Mouse (Mus musculus) stomach, embryonic 14.5 days (tissue): Measurements from ENCODE around the gene Slc25a30. TPM values are rescaled to one million over a fixed set of nuclear protein-coding genes. Genes with fewer than 3 reads are reported as not detected.

Source experiments
- ATAC-seq: fragments of 200-750 bp; cut with Nextera tagmentation; 2 replicates; pipeline ENCODE4 v1.8.0; 2017; ENCODE audit warnings: low read depth, moderate TSS enrichment; ENCODE audit not compliant: insufficient number of reproducible peaks, insufficient read depth, low FRiP score
- H3K27ac ChIP-seq: fragments of 300-500 bp; sonication (generic); 2 replicates; pipeline ENCODE4 v1.5.1; 2014; ENCODE audit warnings: mild to moderate bottlenecking, low read length, moderate library complexity, mixed read lengths
- H3K27me3 ChIP-seq: fragments of 300-500 bp; sonication (generic); 2 replicates; pipeline ENCODE4 v1.6.1; 2014; ENCODE audit warnings: low read length, control low read depth, mixed read lengths; ENCODE audit not compliant: control insufficient read depth, insufficient read depth
- H3K36me3 ChIP-seq: fragments of 300-500 bp; sonication (generic); 2 replicates; pipeline ENCODE4 v1.6.1; 2014; ENCODE audit warnings: mild to moderate bottlenecking, control low read depth, low read length, moderate library complexity, mixed read lengths; ENCODE audit not compliant: control insufficient read depth, insufficient read depth
- H3K4me1 ChIP-seq: fragments of 300-500 bp; sonication (generic); 2 replicates; pipeline ENCODE4 v1.6.1; 2014; ENCODE audit warnings: low read length, control low read depth, mixed read lengths; ENCODE audit not compliant: control insufficient read depth, insufficient read depth
- H3K4me2 ChIP-seq: fragments of 300-500 bp; sonication (generic); replicated peaks from 2 replicates; pipeline ENCODE4 v1.6.1; 2014; ENCODE audit warnings: low read depth, low read length, control low read depth
- H3K4me3 ChIP-seq: fragments of 300-500 bp; sonication (generic); 2 replicates; pipeline ENCODE4 v1.5.1; 2014; ENCODE audit warnings: low read depth, low read length, control low read depth
- H3K9ac ChIP-seq: fragments of 300-500 bp; sonication (generic); replicated peaks from 2 replicates; pipeline ENCODE4 v1.6.1; 2014; ENCODE audit warnings: low read depth, mild to moderate bottlenecking, control low read depth, low read length, moderate library complexity, mixed read lengths
- H3K9me3 ChIP-seq: fragments of 300-500 bp; sonication (generic); 2 replicates; pipeline ENCODE4 v1.6.1; 2016; ENCODE audit warnings: low read depth, low read length, control low read depth; ENCODE audit not compliant: control insufficient read depth
- WGBS: fragments of 180-500 bp; shearing (Covaris S2); extraction: QIAGEN DNeasy Blood & Tissue Kit; methylation state at CpG from one replicate; pipeline ENCODE4 v1.1.7; 2014; 5-methylcytosine and 5-hydroxymethylcytosine counted together
- polyA plus RNA-seq: library from polyadenylated mRNA; unstranded; fragments of >200 nt; fragmentation: Nextera tagmentation; extraction: Ambion mirVana; gene quantifications from 2 replicates; pipeline ENCODE4 v1.2.1, GENCODE M21; 2014

The Slc25a30 gene
- polyA plus RNA-seq, 1 experiment from 2014 or later: 4.5 TPM

GRCm38 (mm10) chr14:75721977-75722563 is 64.8 kb downstream of the Slc25a30 start:
- Histone ChIP-seq H3K4me2 (no peak overlapping the region), H3K36me3 (peaks cover 64% of the 10 kb centered on the region), H3K4me1 (no peaks in the 10 kb centered on the region), H3K27me3 (no peaks in the 10 kb centered on the region), H3K9ac (no peak overlapping the region), H3K9me3 (no peaks in the 10 kb centered on the region), H3K27ac (no peak overlapping the region), H3K4me3 (no peak overlapping the region)
- no peak for ATAC-seq
- WGBS: 56% methylated on average over 12 of the region's 12 CpGs

GRCm38 (mm10) chr14:75720121-75720520 is 66.7 kb downstream of the Slc25a30 start:
- Histone ChIP-seq H3K4me2 (no peak overlapping the region), H3K27me3 (no peaks in the 10 kb centered on the region), H3K9me3 (no peaks in the 10 kb centered on the region), H3K36me3 (peaks cover 74% of the 10 kb centered on the region), H3K4me3 (no peak overlapping the region), H3K9ac (no peak overlapping the region), H3K27ac (no peak overlapping the region), H3K4me1 (no peaks in the 10 kb centered on the region)
- 95% methylated on average over 5 of the region's 5 CpGs for WGBS
- ATAC-seq: no peak

DNA sequence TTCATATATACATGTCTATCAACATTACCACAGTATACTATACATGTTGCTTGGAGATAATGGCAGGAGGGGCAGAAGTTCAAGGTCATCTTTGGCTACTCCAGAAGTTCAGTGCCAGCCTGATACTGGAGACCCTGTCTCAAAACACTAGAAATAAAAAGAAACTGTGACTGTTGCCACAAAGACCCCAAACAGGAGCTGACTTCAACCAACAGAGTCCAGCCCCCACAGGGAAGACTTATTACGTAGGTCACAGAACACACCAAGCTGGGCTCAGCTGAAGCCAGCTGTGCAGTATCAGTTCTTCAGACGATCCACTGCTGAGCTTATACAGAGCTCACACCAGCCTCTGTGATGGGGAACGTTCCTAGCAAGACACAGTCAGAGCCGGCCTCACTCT is 70.4 kb downstream of the Slc25a30 start:
- WGBS: 83% methylated on average over 4 of the region's 4 CpGs
- H3K27ac ChIP-seq: no peak overlapping the region
- no peaks in the 10 kb centered on the region for H3K4me1 ChIP-seq
- no peak overlapping the region for H3K4me2 ChIP-seq
- no peak overlapping the region for H3K9ac ChIP-seq
- no peak for ATAC-seq
- no peak overlapping the region for H3K4me3 ChIP-seq
- H3K9me3 ChIP-seq: no peaks in the 10 kb centered on the region
- H3K36me3 ChIP-seq: peaks cover 79% of the 10 kb centered on the region
- H3K27me3 ChIP-seq: no peaks in the 10 kb centered on the region

DNA sequence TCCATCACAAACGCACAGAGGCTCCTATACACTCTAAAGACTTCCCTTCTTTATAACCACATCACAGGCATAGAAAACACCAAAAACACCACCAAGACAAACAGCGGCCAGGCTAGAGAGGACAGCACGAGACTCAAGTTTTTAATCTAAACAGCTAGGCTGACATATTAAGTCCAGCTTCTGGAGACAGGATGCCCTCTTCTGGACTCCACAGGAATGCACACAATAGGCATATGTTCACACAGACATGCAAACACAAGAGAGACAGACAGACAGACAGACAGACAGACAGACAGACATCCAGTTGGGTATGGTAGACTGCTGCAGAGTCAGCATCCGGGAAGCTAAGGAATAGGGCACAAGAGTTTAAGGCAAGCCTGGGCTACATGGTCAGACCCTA is 73.2 kb downstream of the Slc25a30 start:
- H3K36me3 ChIP-seq: peaks cover 64% of the 10 kb centered on the region

DNA sequence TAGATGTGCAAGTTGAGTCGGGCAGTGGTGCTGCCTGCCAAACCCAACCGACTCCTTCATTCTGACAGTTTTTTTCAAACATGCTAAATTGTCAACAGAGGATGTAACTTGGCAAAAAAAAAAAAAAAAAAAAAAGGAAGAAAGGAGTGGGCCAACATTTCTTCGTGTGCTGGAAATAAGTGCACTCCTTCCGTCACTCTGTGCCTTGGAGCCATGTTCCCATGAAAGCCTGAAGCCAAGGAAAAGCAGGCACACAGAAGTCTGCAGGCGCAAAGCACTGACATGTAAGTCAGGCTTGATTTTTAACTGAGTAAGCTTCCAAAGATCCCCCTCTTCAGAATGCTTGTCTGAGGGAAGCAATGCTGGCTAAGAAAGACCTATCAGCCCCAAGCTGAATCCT is 74.2 kb downstream of the Slc25a30 start:
- Histone ChIP-seq H3K4me3 (no peak overlapping the region), H3K9me3 (no peaks in the 10 kb centered on the region), H3K4me1 (no peaks in the 10 kb centered on the region), H3K4me2 (no peak overlapping the region), H3K36me3 (peaks cover 64% of the 10 kb centered on the region), H3K27ac (no peak overlapping the region), H3K9ac (no peak overlapping the region), H3K27me3 (no peaks in the 10 kb centered on the region)
- ATAC-seq: no peak
- WGBS: 78% methylated on average over 5 of the region's 5 CpGs

More for the DNA sequence above, 73.2 kb downstream of the Slc25a30 start:
- no peaks in the 10 kb centered on the region for H3K27me3 ChIP-seq
- no peak overlapping the region for H3K4me2 ChIP-seq
- H3K9ac ChIP-seq: no peak overlapping the region
- 84% methylated on average over 4 of the region's 4 CpGs for WGBS
- H3K9me3 ChIP-seq: no peaks in the 10 kb centered on the region
- H3K4me1 ChIP-seq: no peaks in the 10 kb centered on the region
- no peak overlapping the region for H3K27ac ChIP-seq
- no peak for ATAC-seq
- H3K4me3 ChIP-seq: no peak overlapping the region

DNA sequence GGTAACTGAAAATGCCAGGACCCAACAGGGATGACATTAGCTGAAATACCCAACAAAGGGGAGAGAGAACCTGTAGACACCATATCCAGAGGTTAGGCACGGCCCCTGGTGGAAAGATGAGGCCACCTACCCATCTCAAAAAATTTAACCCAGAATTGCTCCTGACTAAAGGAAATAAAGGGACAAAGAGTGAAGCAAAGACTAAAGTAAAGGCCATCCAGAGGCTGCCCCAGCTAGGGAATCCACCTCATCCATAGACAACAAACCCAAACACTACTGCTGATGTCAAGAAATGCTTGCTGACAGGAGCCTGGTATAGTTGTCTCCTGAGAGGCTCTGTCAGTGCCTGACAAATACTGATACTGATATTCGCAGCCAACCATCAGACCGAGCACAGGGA is 75.1 kb downstream of the Slc25a30 start:
- H3K9me3 ChIP-seq: no peaks in the 10 kb centered on the region
- H3K4me2 ChIP-seq: no peak overlapping the region
- peaks cover 62% of the 10 kb centered on the region; the same call in 1 of the 2 replicates for H3K36me3 ChIP-seq
- no peak for ATAC-seq
- no peak overlapping the region for H3K4me3 ChIP-seq
- H3K9ac ChIP-seq: no peak overlapping the region
- H3K4me1 ChIP-seq: no peaks in the 10 kb centered on the region
- no peak overlapping the region for H3K27ac ChIP-seq
- 99% methylated on average over 3 of the region's 3 CpGs for WGBS
- H3K27me3 ChIP-seq: no peaks in the 10 kb centered on the region

Other genes with a start within 250 kb of the Slc25a30 start
- not detected in 2 replicates for gene Spert, start 193.9 kb downstream of the Slc25a30 start, polyA plus RNA-seq
- not detected in 2 replicates for gene Erich6b, start 144.8 kb downstream of the Slc25a30 start, polyA plus RNA-seq
- gene Cog3, start 32.5 kb downstream of the Slc25a30 start, polyA plus RNA-seq: 25.3 and 27.1 TPM in 2 replicates
- gene Tpt1, start 58.1 kb upstream of the Slc25a30 start, polyA plus RNA-seq: 1,351 and 1,352 TPM in 2 replicates
- 1.2 TPM in 2 replicates for gene Kctd4, start 168.0 kb upstream of the Slc25a30 start, polyA plus RNA-seq
- 33.8 and 36.0 TPM in 2 replicates for gene Gtf2f2, start 223.8 kb upstream of the Slc25a30 start, polyA plus RNA-seq